Mouse (Mus musculus) forebrain, embryonic 14.5 days (tissue): ENCODE data around the gene Capn11. TPM values are rescaled to one million over a fixed set of nuclear protein-coding genes. Genes with fewer than 3 reads are reported as not detected.

Experiments
- ATAC-seq: fragments of 200-750 bp; cut with Nextera tagmentation; 2 replicates; pipeline ENCODE4 v1.8.0; 2017; ENCODE audit warnings: mild to moderate bottlenecking, moderate library complexity
- DNase-seq: peaks from one replicate; pipeline ENCODE4 v3.0.0-alpha.2; 2015; ENCODE audit warnings: low spot score
- H3K27ac ChIP-seq: fragments of 300-500 bp; sonication (generic); 2 replicates; pipeline ENCODE4 v1.5.1; 2014; ENCODE audit warnings: low read depth, mild to moderate bottlenecking, control low read depth, low read length, moderate library complexity
- H3K27me3 ChIP-seq: fragments of 300-500 bp; sonication (generic); replicated peaks from 2 replicates; pipeline ENCODE4 v1.6.1; 2014; ENCODE audit warnings: low read length, control low read depth, mixed read lengths; ENCODE audit not compliant: control insufficient read depth, insufficient read depth
- H3K36me3 ChIP-seq: fragments of 300-500 bp; sonication (generic); 2 replicates; pipeline ENCODE4 v1.6.1; 2014; ENCODE audit warnings: low read length, control low read depth; ENCODE audit not compliant: control insufficient read depth, insufficient read depth
- H3K4me1 ChIP-seq: fragments of 300-500 bp; sonication (generic); 2 replicates; pipeline ENCODE4 v1.6.1; 2014; ENCODE audit warnings: antibody characterized with exemption, low read length, control low read depth; ENCODE audit not compliant: control insufficient read depth, insufficient read depth
- H3K4me2 ChIP-seq: fragments of 300-500 bp; sonication (generic); 2 replicates; pipeline ENCODE4 v1.6.1; 2014; ENCODE audit warnings: mild to moderate bottlenecking, control low read depth, low read length
- H3K4me3 ChIP-seq: fragments of 300-500 bp; sonication (generic); 2 replicates; pipeline ENCODE4 v1.5.1; 2014; ENCODE audit warnings: low read depth, low read length, control low read depth
- H3K9ac ChIP-seq: fragments of 300-500 bp; sonication (generic); 2 replicates; pipeline ENCODE4 v1.6.1; 2014; ENCODE audit warnings: mild to moderate bottlenecking, low read length, control low read depth, moderate library complexity
- H3K9me3 ChIP-seq: fragments of 300-500 bp; sonication (generic); replicated peaks from 2 replicates; pipeline ENCODE4 v1.6.1; 2016; ENCODE audit warnings: low read length, control low read depth, mixed read lengths; ENCODE audit not compliant: control insufficient read depth
- WGBS: fragments of 180-500 bp; shearing (Covaris S2); extraction: QIAGEN DNeasy Blood & Tissue Kit; methylation state at CpG from one replicate; pipeline ENCODE4 v1.1.7; 2014; 5-methylcytosine and 5-hydroxymethylcytosine counted together
- polyA plus RNA-seq: library from polyadenylated mRNA; unstranded; fragments of >200 nt; fragmentation: Nextera tagmentation; extraction: Ambion mirVana; gene quantifications from 2 replicates; pipeline ENCODE4 v1.2.1, GENCODE M21; 2014

The Capn11 gene
- polyA plus RNA-seq = 0.61 TPM in 1 of 2 replicates, not detected in the other

DNA sequence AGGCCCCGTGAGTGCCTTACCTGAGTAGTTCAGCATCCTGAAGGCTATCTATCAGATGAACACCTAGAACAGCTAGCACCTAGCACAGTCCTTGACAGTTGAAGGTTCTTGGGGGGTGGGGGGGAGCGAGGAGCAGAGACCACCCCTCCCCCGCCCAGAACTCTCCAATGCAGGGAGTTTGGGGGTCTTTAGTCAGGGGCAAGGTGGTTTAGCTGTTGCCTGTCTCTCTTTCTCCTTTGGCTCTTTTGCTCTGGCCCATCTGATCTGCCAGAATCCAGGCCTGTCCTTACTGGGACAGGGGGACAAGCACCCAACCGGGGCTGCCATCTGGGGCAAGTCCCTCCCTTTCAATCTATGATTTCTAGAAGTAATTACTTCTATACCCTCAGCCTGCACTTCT, at the start of gene Capn11:
Gene Capn11 (minus strand): TSS at position 101 of the 400 bp plus-strand sequence.
- H3K27ac ChIP-seq = no peak within 1 kb of the TSS
- H3K27me3 ChIP-seq = no peaks in the 10 kb centered on the region
- no peak within 1 kb of the TSS for H3K4me2 ChIP-seq
- peaks cover 43% of the 10 kb centered on the region for H3K36me3 ChIP-seq
- H3K4me3 ChIP-seq = no peak within 1 kb of the TSS
- H3K9ac ChIP-seq = no peak within 1 kb of the TSS
- no peak for ATAC-seq
- 80% methylated on average over 4 of the region's 4 CpGs for WGBS
- no peak for DNase-seq
- H3K9me3 ChIP-seq = no peaks in the 10 kb centered on the region
- no peaks in the 10 kb centered on the region for H3K4me1 ChIP-seq

DNA sequence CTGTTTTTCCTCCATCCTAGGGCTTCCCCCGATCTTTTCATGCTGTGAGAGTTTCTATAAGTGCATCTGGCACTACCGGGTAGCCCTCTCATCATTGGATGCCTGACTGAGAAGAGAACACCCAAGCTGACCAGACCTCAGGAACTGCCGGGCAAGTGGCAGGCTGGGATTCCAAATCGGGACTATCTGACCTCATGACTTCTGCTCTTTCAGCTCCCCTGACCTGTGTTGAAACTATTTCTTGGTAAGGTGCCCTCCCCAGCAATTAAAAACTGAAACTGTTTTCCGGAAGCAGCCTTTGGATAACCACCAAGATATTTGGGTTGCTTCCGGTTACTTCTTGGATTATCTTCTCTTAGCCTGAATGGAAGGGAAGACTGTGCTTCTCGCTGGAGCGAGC, 49.1 kb upstream of the Capn11 start:
- H3K9me3 ChIP-seq = no peaks in the 10 kb centered on the region
- H3K4me1 ChIP-seq = no peaks in the 10 kb centered on the region
- H3K4me3 ChIP-seq = no peak overlapping the region
- H3K27ac ChIP-seq = no peak overlapping the region
- H3K9ac ChIP-seq = no peak overlapping the region
- no peaks in the 10 kb centered on the region for H3K36me3 ChIP-seq
- ATAC-seq = no peak
- H3K4me2 ChIP-seq = no peak overlapping the region
- H3K27me3 ChIP-seq = no peaks in the 10 kb centered on the region
- DNase-seq = no peak
- 87% methylated on average over 8 of the region's 8 CpGs for WGBS

DNA sequence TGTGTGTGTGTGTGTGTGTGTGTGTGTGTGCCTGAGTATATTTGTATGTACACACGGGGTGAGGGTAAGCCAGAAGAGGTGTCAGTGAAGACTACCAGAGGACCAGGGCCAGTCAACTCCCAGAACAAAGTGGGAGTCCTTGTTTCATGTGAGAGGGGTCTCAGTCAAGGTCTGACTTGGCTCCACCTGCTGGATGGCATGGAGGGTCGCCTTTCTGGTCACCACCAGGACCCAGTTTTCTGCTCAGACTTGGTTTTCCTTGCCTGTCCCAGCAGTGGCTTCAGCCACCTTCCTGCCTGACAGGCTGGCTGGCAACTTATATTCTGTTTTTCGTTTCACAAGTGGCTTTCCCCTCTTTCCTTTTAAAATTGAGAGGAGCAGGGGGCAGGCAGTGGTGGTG, 48.3 kb upstream of the Capn11 start:
- DNase-seq = no peak
- 42% methylated on average over 3 of the region's 3 CpGs for WGBS
- Histone ChIP-seq H3K36me3 (no peaks in the 10 kb centered on the region), H3K9me3 (no peaks in the 10 kb centered on the region), H3K4me3 (no peak overlapping the region), H3K4me2 (no peak overlapping the region), H3K27me3 (no peaks in the 10 kb centered on the region), H3K9ac (no peak overlapping the region), H3K27ac (no peak overlapping the region), H3K4me1 (no peaks in the 10 kb centered on the region)
- ATAC-seq = no peak

GRCm38 (mm10) chr17:45706796-45707195, 47.7 kb upstream of the Capn11 start:
- ATAC-seq (no peak), DNase-seq (no peak)
- no peaks in the 10 kb centered on the region for H3K9me3 ChIP-seq
- no peaks in the 10 kb centered on the region for H3K36me3 ChIP-seq
- no peak overlapping the region for H3K4me3 ChIP-seq
- H3K9ac ChIP-seq = no peak overlapping the region
- WGBS = 64% methylated on average over 5 of the region's 5 CpGs
- no peaks in the 10 kb centered on the region for H3K27me3 ChIP-seq
- H3K4me2 ChIP-seq = no peak overlapping the region
- H3K27ac ChIP-seq = no peak overlapping the region
- no peaks in the 10 kb centered on the region for H3K4me1 ChIP-seq

GRCm38 (mm10) chr17:45703187-45703586, 44.1 kb upstream of the Capn11 start:
- no peak for ATAC-seq
- Histone ChIP-seq H3K4me3 (no peak overlapping the region), H3K27ac (no peak overlapping the region), H3K9ac (no peak overlapping the region), H3K27me3 (no peaks in the 10 kb centered on the region), H3K4me2 (no peak overlapping the region), H3K9me3 (no peaks in the 10 kb centered on the region), H3K4me1 (no peaks in the 10 kb centered on the region), H3K36me3 (peaks cover 9% of the 10 kb centered on the region; the same call in 1 of the 2 replicates)
- WGBS = 71% methylated on average over 7 of the region's 7 CpGs
- DNase-seq = no peak

- no peak overlapping the region for H3K9ac ChIP-seq
- DNase-seq (no peak), ATAC-seq (no peak)
- H3K4me1 ChIP-seq = no peaks in the 10 kb centered on the region
- H3K27ac ChIP-seq = no peak overlapping the region
- no peak overlapping the region for H3K4me2 ChIP-seq
- H3K9me3 ChIP-seq = no peaks in the 10 kb centered on the region
- H3K27me3 ChIP-seq = no peaks in the 10 kb centered on the region
- WGBS = 64% methylated on average over 4 of the region's 4 CpGs
- peaks cover 12% of the 10 kb centered on the region; the same call in 1 of the 2 replicates for H3K36me3 ChIP-seq
- H3K4me3 ChIP-seq = no peak overlapping the region
Measured at GRCm38 (mm10) chr17:45702254-45702653, 43.1 kb upstream of the Capn11 start.

GRCm38 (mm10) chr17:45701236-45701591, 42.1 kb upstream of the Capn11 start:
- WGBS = 71% methylated on average over 9 of the region's 9 CpGs
- no peak overlapping the region for H3K27ac ChIP-seq
- no peak for ATAC-seq

DNA sequence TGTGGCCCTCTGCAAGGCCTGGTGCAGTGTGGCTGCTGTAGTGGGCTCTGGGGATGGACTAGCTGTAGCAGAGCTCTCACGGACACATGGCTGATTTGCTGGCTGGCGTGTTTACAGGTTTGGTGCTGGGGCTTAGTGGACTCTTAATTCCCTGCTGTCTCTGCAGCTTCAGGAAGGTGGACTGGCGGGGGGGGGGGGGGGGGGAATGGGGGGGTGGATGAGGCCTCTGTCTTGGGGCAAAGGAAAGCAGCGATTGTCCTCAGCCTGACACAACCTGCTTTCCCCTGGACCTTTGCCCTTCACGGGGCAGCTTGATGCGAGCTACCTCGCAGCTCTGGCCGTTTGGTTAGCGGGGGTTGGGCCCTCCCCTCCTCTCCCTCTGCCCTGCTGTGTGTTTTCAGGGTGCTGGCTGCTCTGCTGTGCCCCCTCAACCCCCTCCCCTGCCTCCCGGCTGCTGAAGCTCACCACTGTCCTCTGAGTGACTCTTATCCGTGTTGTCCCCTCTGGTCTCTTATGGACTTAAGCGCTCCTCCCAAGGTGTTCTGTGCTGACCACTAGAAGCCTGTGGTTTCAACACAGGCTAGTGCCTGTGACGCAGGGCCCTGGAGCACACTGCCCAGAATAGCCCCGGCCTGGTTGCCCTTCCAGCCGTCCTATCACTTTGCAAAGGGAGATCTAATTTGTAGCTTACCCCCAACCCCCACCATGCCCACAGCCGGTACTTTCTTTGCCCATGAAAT, 41.5 kb upstream of the Capn11 start:
- H3K4me1 ChIP-seq = no peaks in the 10 kb centered on the region
- no peaks in the 10 kb centered on the region for H3K27me3 ChIP-seq
- H3K9ac ChIP-seq = no peak overlapping the region; the same call in 1 of the 2 replicates
- H3K4me2 ChIP-seq = no peak overlapping the region
- ATAC-seq (no peak), DNase-seq (no peak)
- peaks cover 20% of the 10 kb centered on the region; the same call in 1 of the 2 replicates for H3K36me3 ChIP-seq
- H3K9me3 ChIP-seq = no peaks in the 10 kb centered on the region
- 64% methylated on average over 9 of the region's 16 CpGs for WGBS
- H3K4me3 ChIP-seq = no peak overlapping the region
- no peak overlapping the region for H3K27ac ChIP-seq

More at GRCm38 (mm10) chr17:45701236-45701591, 42.1 kb upstream of the Capn11 start:
- no peak for DNase-seq
- no peaks in the 10 kb centered on the region for H3K27me3 ChIP-seq
- H3K4me3 ChIP-seq = no peak overlapping the region
- no peaks in the 10 kb centered on the region for H3K9me3 ChIP-seq
- peaks cover 20% of the 10 kb centered on the region; the same call in 1 of the 2 replicates for H3K36me3 ChIP-seq
- no peak overlapping the region for H3K4me2 ChIP-seq
- H3K9ac ChIP-seq = no peak overlapping the region
- H3K4me1 ChIP-seq = no peaks in the 10 kb centered on the region

- WGBS = 86% methylated on average over 3 of the region's 3 CpGs
- no peak for ATAC-seq
- Histone ChIP-seq H3K4me1 (no peaks in the 10 kb centered on the region), H3K36me3 (peaks cover 20% of the 10 kb centered on the region; the same call in 1 of the 2 replicates), H3K9me3 (no peaks in the 10 kb centered on the region), H3K4me2 (no peak overlapping the region), H3K9ac (no peak overlapping the region), H3K4me3 (no peak overlapping the region), H3K27ac (no peak overlapping the region), H3K27me3 (no peaks in the 10 kb centered on the region)
- no peak for DNase-seq
Measured at GRCm38 (mm10) chr17:45699039-45699740, 40.1 kb upstream of the Capn11 start.
